Mouse (Mus musculus) urinary bladder, adult 2 months (tissue): ENCODE results near the gene Mettl24. TPM values are rescaled to one million over a fixed set of nuclear protein-coding genes. Genes with fewer than 3 reads are reported as not detected.
A peak's percentile ranks its signal among the peaks of the same experiment; 100 is the strongest.

Source experiments
- DNase-seq: peaks from one replicate; pipeline ENCODE4 v3.0.0; 2022; ENCODE audit warnings: low spot score
- polyA plus RNA-seq: library from polyadenylated mRNA; depleted of rRNA; stranded (reverse); fragments of >200 nt; gene quantifications from 2 replicates; pipeline ENCODE4 v1.2.3, GENCODE M21; 2012; rRNA removed

Gene Mettl24
- 2.0 and 2.4 TPM in 2 replicates for polyA plus RNA-seq

GRCm38 (mm10) chr10:40683092-40683867, at the start of gene Mettl24:
TSS of gene Mettl24 (plus strand) at chr10:40683282.
- peak; percentile 48 for DNase-seq

GRCm38 (mm10) chr10:40637331-40637730, 45.8 kb upstream of the Mettl24 start:
- no peak for DNase-seq

GRCm38 (mm10) chr10:40638276-40638675, 44.8 kb upstream of the Mettl24 start:
- no peak for DNase-seq

- DNase-seq = no peak
Measured at GRCm38 (mm10) chr10:40638823-40639819, 44.0 kb upstream of the Mettl24 start.

GRCm38 (mm10) chr10:40640406-40640805, 42.7 kb upstream of the Mettl24 start:
- DNase-seq = no peak

GRCm38 (mm10) chr10:40641901-40642300, 41.2 kb upstream of the Mettl24 start:
- DNase-seq = no peak

GRCm38 (mm10) chr10:40643126-40643525, 40.0 kb upstream of the Mettl24 start:
- no peak for DNase-seq

- no peak for DNase-seq
Measured at GRCm38 (mm10) chr10:40644456-40644855, 38.6 kb upstream of the Mettl24 start.

- no peak for DNase-seq
Measured at GRCm38 (mm10) chr10:40645346-40645745, 37.7 kb upstream of the Mettl24 start.

GRCm38 (mm10) chr10:40648776-40649175, 34.3 kb upstream of the Mettl24 start:
- DNase-seq = no peak

GRCm38 (mm10) chr10:40649634-40650033, 33.4 kb upstream of the Mettl24 start:
- DNase-seq = no peak

- no peak for DNase-seq
Measured at GRCm38 (mm10) chr10:40651676-40652075, 31.4 kb upstream of the Mettl24 start.

GRCm38 (mm10) chr10:40665270-40665669, 17.8 kb upstream of the Mettl24 start:
- DNase-seq = no peak

- DNase-seq = no peak
Measured at GRCm38 (mm10) chr10:40666943-40667342, 16.1 kb upstream of the Mettl24 start.

GRCm38 (mm10) chr10:40668640-40669039, 14.4 kb upstream of the Mettl24 start:
- no peak for DNase-seq

GRCm38 (mm10) chr10:40672587-40673296, 10.3 kb upstream of the Mettl24 start:
- DNase-seq = no peak

- no peak for DNase-seq
Measured at GRCm38 (mm10) chr10:40673297-40673665, 9.8 kb upstream of the Mettl24 start.

GRCm38 (mm10) chr10:40674151-40674550, 8.9 kb upstream of the Mettl24 start:
- no peak for DNase-seq

- no peak for DNase-seq
Measured at GRCm38 (mm10) chr10:40675921-40676320, 7.2 kb upstream of the Mettl24 start.

GRCm38 (mm10) chr10:40678477-40678876, 4.6 kb upstream of the Mettl24 start:
- DNase-seq = no peak

- DNase-seq = no peak
Measured at GRCm38 (mm10) chr10:40682470-40682869, 612 bp upstream of the Mettl24 start.

GRCm38 (mm10) chr10:40683868-40684253, 779 bp downstream of the Mettl24 start:
- no peak for DNase-seq
